Mouse (Mus musculus) erythroblast, embryonic 14.5 days (primary cell): ENCODE measurements around the gene Myoc.
"Not testable (repeated sequence)": the region's sequence is repeated elsewhere in the genome, so short reads cannot be mapped to it uniquely, and the experiment has no call there.

Experiments
- GATA1 ChIP-seq: IDR thresholded peaks from 2 replicates; pipeline ENCODE4 v1.6.1; 2012; ENCODE audit warnings: low read length, inconsistent platforms, mixed read lengths
- TAL1 ChIP-seq: IDR thresholded peaks from 3 replicates; pipeline ENCODE4 v1.6.1; 2012; ENCODE audit warnings: low read length, inconsistent platforms, mixed read lengths

GRCm38 (mm10) chr1:162635291-162635931 is 3.5 kb upstream of the Myoc start:
- not testable (repeated sequence) for TF ChIP-seq TAL1, GATA1
